Mouse (Mus musculus) CH12.LX (cell line): Measurements from ENCODE around the gene Gstp2. TPM values are rescaled to one million over a fixed set of nuclear protein-coding genes. Genes with fewer than 3 reads are reported as not detected.
A peak's percentile ranks its signal among the peaks of the same experiment; 100 is the strongest.
"Not testable (repeated sequence)": the region's sequence is repeated elsewhere in the genome, so short reads cannot be mapped to it uniquely, and the experiment has no call there.

ENCODE experiments used
- DNase-seq: peaks from one replicate; pipeline ENCODE4 v3.0.0-alpha.2; 2013; ENCODE audit errors: extremely low read depth
- H3K27ac ChIP-seq: 2 replicates; pipeline ENCODE4 v1.5.1; 2012; ENCODE audit warnings: low read depth, mild to moderate bottlenecking, control low read depth, moderate library complexity; ENCODE audit not compliant: insufficient read depth
- H3K27me3 ChIP-seq: replicated peaks from 2 replicates; pipeline ENCODE3; 2012; ENCODE audit warnings: inconsistent platforms
- H3K36me3 ChIP-seq, 2 experiments: replicated peaks in 1 of 2; 2 replicates each; pipeline versions ENCODE3 to v1.6.1; 2012; ENCODE audit warnings: inconsistent platforms in 1 of 2, low read length in 1 of 2, mild to moderate bottlenecking in 1 of 2, mixed read lengths in 1 of 2, moderate library complexity in 1 of 2; ENCODE audit not compliant: control insufficient read depth in 1 of 2, insufficient read depth in 1 of 2
- H3K4me1 ChIP-seq, 2 experiments: 2 replicates each; pipeline ENCODE4 v1.6.1; 2012; ENCODE audit warnings: inconsistent platforms in 1 of 2, moderate library complexity in 1 of 2; ENCODE audit not compliant: insufficient read depth in 2 of 2, control insufficient read depth in 1 of 2
- H3K4me2 ChIP-seq: 2 replicates; pipeline ENCODE4 v1.6.1; 2012; ENCODE audit warnings: low read depth, mild to moderate bottlenecking, control low read depth; ENCODE audit not compliant: poor library complexity, insufficient read depth, severe bottlenecking
- H3K4me3 ChIP-seq, 3 experiments: fragments of 150-350 bp in 1 of 3; sonication (generic) in 1 of 3; replicated peaks in 1 of 3; 2 replicates each; pipeline versions ENCODE3 to v1.5.1; 2011 to 2012; ENCODE audit warnings: low read depth in 2 of 3, low read length in 2 of 3, mild to moderate bottlenecking in 2 of 3, moderate library complexity in 2 of 3, control low read depth in 1 of 3, improper control_type of control experiment in 1 of 3, inconsistent platforms in 1 of 3, mixed read lengths in 1 of 3; ENCODE audit not compliant: poor library complexity in 1 of 3
- H3K79me2 ChIP-seq: replicated peaks from 2 replicates; pipeline ENCODE4 v1.6.1; 2012; ENCODE audit warnings: mild to moderate bottlenecking, moderate library complexity; ENCODE audit not compliant: control insufficient read depth, poor library complexity, insufficient read depth, severe bottlenecking; ENCODE audit errors: extremely low read depth
- H3K9ac ChIP-seq: 2 replicates; pipeline ENCODE4 v1.6.1; 2012; ENCODE audit warnings: low read depth, mild to moderate bottlenecking, control low read depth, moderate library complexity; ENCODE audit not compliant: insufficient read depth
- H3K9me3 ChIP-seq: replicated peaks from 2 replicates; pipeline ENCODE3; 2012; ENCODE audit warnings: low read length, inconsistent platforms, mixed read lengths
- BHLHE40 ChIP-seq: IDR thresholded peaks from 2 replicates; pipeline ENCODE4 v1.6.1; 2011; ENCODE audit warnings: mild to moderate bottlenecking, low read depth, low read length, improper control_type of control experiment
- CHD1 ChIP-seq: IDR thresholded peaks from 2 replicates; pipeline ENCODE4 v1.6.1; 2012; ENCODE audit warnings: low read depth, low read length, improper control_type of control experiment, inconsistent platforms
- CHD2 ChIP-seq: IDR thresholded peaks from 2 replicates; pipeline ENCODE4 v1.6.1; 2011; ENCODE audit warnings: low read length, improper control_type of control experiment
- CTCF ChIP-seq, 2 experiments: IDR thresholded peaks in 1 of 2; conservative IDR thresholded peaks in 1 of 2; 2 replicates each; pipeline ENCODE4 v1.5.1; 2011 to 2012; ENCODE audit warnings: low read depth in 2 of 2, low read length in 2 of 2, improper control_type of control experiment in 1 of 2, inconsistent platforms in 1 of 2, mild to moderate bottlenecking in 1 of 2, moderate library complexity in 1 of 2
- ELF1 ChIP-seq: IDR thresholded peaks from 2 replicates; pipeline ENCODE4 v1.6.1; 2014; ENCODE audit warnings: low read depth, mild to moderate bottlenecking, inconsistent platforms, low read length, improper control_type of control experiment
- ETS1 ChIP-seq: conservative IDR thresholded peaks from 2 replicates; pipeline ENCODE4 v1.6.1; 2012; ENCODE audit warnings: low read depth, mild to moderate bottlenecking, inconsistent platforms, low read length, improper control_type of control experiment, moderate library complexity
- GABPA ChIP-seq: IDR thresholded peaks from 2 replicates; pipeline ENCODE4 v1.6.1; 2012; ENCODE audit warnings: low read depth, low read length, improper control_type of control experiment, inconsistent platforms; ENCODE audit not compliant: insufficient replicate concordance
- HCFC1 ChIP-seq: IDR thresholded peaks from 2 replicates; pipeline ENCODE4 v1.6.1; 2012; ENCODE audit warnings: low read depth, mild to moderate bottlenecking, inconsistent platforms, low read length, improper control_type of control experiment
- IRF4 ChIP-seq: IDR thresholded peaks from 2 replicates; pipeline ENCODE4 v1.6.1; 2014; ENCODE audit warnings: low read depth, mild to moderate bottlenecking, inconsistent platforms, low read length, improper control_type of control experiment
- JUND ChIP-seq: conservative IDR thresholded peaks from 2 replicates; pipeline ENCODE4 v1.6.1; 2011; ENCODE audit warnings: low read depth, low read length, improper control_type of control experiment
- KAT2A ChIP-seq: IDR thresholded peaks from 2 replicates; pipeline ENCODE4 v1.6.1; 2012; ENCODE audit warnings: low read length, improper control_type of control experiment, inconsistent platforms; ENCODE audit not compliant: insufficient replicate concordance
- MAFK ChIP-seq: IDR thresholded peaks from 2 replicates; pipeline ENCODE4 v1.6.1; 2011; ENCODE audit warnings: low read length, improper control_type of control experiment; ENCODE audit not compliant: insufficient replicate concordance
- MAX ChIP-seq: IDR thresholded peaks from 2 replicates; pipeline ENCODE4 v1.6.1; 2011; ENCODE audit warnings: low read length, improper control_type of control experiment
- MAZ ChIP-seq: IDR thresholded peaks from 2 replicates; pipeline ENCODE4 v1.6.1; 2012; ENCODE audit warnings: low read depth, mild to moderate bottlenecking, inconsistent platforms, low read length, improper control_type of control experiment, moderate library complexity
- MEF2A ChIP-seq: IDR thresholded peaks from 2 replicates; pipeline ENCODE4 v1.6.1; 2014; ENCODE audit warnings: low read depth, mild to moderate bottlenecking, inconsistent platforms, low read length, improper control_type of control experiment, borderline replicate concordance
- MXI1 ChIP-seq: IDR thresholded peaks from 2 replicates; pipeline ENCODE4 v1.6.1; 2011; ENCODE audit warnings: mild to moderate bottlenecking, low read depth, low read length, improper control_type of control experiment
- MYC ChIP-seq: IDR thresholded peaks from 2 replicates; pipeline ENCODE4 v1.6.1; 2011; ENCODE audit warnings: low read depth, mild to moderate bottlenecking, improper control_type of control experiment, low read length
- NELFE ChIP-seq: IDR thresholded peaks from 2 replicates; pipeline ENCODE4 v1.6.1; 2011; ENCODE audit warnings: low read depth, low read length, improper control_type of control experiment
- NRF1 ChIP-seq: IDR thresholded peaks from 2 replicates; pipeline ENCODE4 v1.6.1; 2014; ENCODE audit warnings: low read depth, mild to moderate bottlenecking, inconsistent platforms, low read length, improper control_type of control experiment, moderate library complexity
- POLR2A ChIP-seq: IDR thresholded peaks from 2 replicates; pipeline ENCODE4 v1.6.1; 2011; ENCODE audit warnings: low read depth, mild to moderate bottlenecking, improper control_type of control experiment, low read length
- POLR2AphosphoS2 ChIP-seq: IDR thresholded peaks from 2 replicates; pipeline ENCODE4 v1.6.1; 2011; ENCODE audit warnings: low read depth, low read length, improper control_type of control experiment
- RAD21 ChIP-seq: IDR thresholded peaks from 2 replicates; pipeline ENCODE4 v1.6.1; 2011; ENCODE audit warnings: low read depth, mild to moderate bottlenecking, low read length, improper control_type of control experiment, moderate library complexity
- RCOR1 ChIP-seq: conservative IDR thresholded peaks from 2 replicates; pipeline ENCODE4 v1.6.1; 2012; ENCODE audit warnings: low read depth, mild to moderate bottlenecking, inconsistent platforms, low read length, improper control_type of control experiment
- SIN3A ChIP-seq: IDR thresholded peaks from 2 replicates; pipeline ENCODE4 v1.6.1; 2012; ENCODE audit warnings: low read length, improper control_type of control experiment, inconsistent platforms
- TBP ChIP-seq: conservative IDR thresholded peaks from 2 replicates; pipeline ENCODE4 v1.6.1; 2011; ENCODE audit warnings: low read depth, low read length, improper control_type of control experiment
- TCF12 ChIP-seq: IDR thresholded peaks from 2 replicates; pipeline ENCODE4 v1.6.1; 2014; ENCODE audit warnings: low read depth, mild to moderate bottlenecking, inconsistent platforms, low read length, improper control_type of control experiment
- UBTF ChIP-seq: IDR thresholded peaks from 2 replicates; pipeline ENCODE4 v1.6.1; 2012; ENCODE audit warnings: low read depth, mild to moderate bottlenecking, inconsistent platforms, low read length, improper control_type of control experiment, moderate library complexity
- USF1 ChIP-seq: IDR thresholded peaks from 2 replicates; pipeline ENCODE4 v1.6.1; 2014; ENCODE audit warnings: low read depth, mild to moderate bottlenecking, inconsistent platforms, low read length, improper control_type of control experiment
- ZKSCAN1 ChIP-seq: IDR thresholded peaks from 2 replicates; pipeline ENCODE4 v1.6.1; 2012; ENCODE audit warnings: low read depth, inconsistent platforms, low read length, improper control_type of control experiment, borderline replicate concordance
- ZMIZ1 ChIP-seq: IDR thresholded peaks from 2 replicates; pipeline ENCODE4 v1.6.1; 2012; ENCODE audit warnings: low read depth, mild to moderate bottlenecking, inconsistent platforms, low read length, improper control_type of control experiment
- ZNF384 ChIP-seq: IDR thresholded peaks from 2 replicates; pipeline ENCODE4 v1.6.1; 2012; ENCODE audit warnings: low read depth, low read length, improper control_type of control experiment, inconsistent platforms
- dilution Hi-C: fragments of 300-500 bp; cut with MboI; formaldehyde crosslinking; loops from 2 replicates; pipeline ENCODE4 v1.14.3; 2020; ENCODE audit warnings: low sequenced_read_pairs; ENCODE audit not compliant: extremely low pct_unique_long_range_greater_than_20kb, extremely low pct_ligation_motif_present
- in situ Hi-C: fragments of 300-500 bp; cut with MboI; formaldehyde crosslinking; loops from 3 replicates; pipeline ENCODE4 v1.14.3; 2019; ENCODE audit warnings: low sequenced_read_pairs, low pct_ligation_motif_present, low pct_unique_long_range_greater_than_20kb, mixed read lengths
- polyA plus RNA-seq: library from polyadenylated mRNA; unstranded; fragments of >175 nt; gene quantifications from 2 replicates; pipeline ENCODE4 v1.2.1, GENCODE M21; 2012; ENCODE audit warnings: low read depth; ENCODE audit not compliant: insufficient read length
- total RNA-seq, 2 experiments: library from RNA; depleted of rRNA; stranded (reverse); fragments of 300-350 nt in 1 of 2; fragments of >200 nt in 1 of 2; gene quantifications; 2 replicates each; pipeline ENCODE4 v1.2.3; 2012 to 2014

Gstp2 gene
- total and polyA plus RNA-seq, 3 experiments = 1.4 to 21.1 TPM; not detected in 1

DNA sequence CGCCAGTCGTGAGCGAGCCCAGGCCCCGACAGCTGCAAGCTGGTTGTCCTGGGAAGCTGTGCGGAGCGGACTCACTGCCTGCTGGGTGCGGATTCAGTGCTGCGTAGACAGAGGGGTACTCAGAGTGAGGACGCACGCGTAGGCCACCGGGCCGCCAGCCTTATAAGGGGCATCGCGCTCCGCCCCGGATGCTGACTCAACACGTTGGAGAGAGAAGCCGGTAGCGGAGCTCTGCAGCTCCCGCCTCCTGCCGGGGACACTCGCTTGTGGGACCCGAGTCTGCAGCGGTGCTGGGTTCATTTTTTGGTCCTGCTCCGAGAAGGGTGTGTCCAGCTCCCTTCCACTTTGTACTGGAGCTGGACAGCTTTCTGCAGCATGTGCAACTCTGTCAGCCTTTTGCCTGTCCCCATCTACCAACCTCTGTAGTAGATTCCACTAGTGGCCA is 8.0 kb downstream of the Gstp2 start, which contains the start of gene Gstp1:
Gene Gstp1 (minus strand): TSS at position 198 of the 445 bp plus-strand sequence.
- H3K27ac ChIP-seq = 0 out of 2 replicates have a peak within 1 kb of the TSS, but pooled peaks have one; percentile 22
- TF ChIP-seq MXI1 (peak; percentile 81; the same call in 1 of the 2 replicates), RCOR1 (no peak), NELFE (peak; percentile 97), CHD2 (no peak), JUND (no peak), ETS1 (no peak), POLR2A (peak; percentile 98), CTCF (conservative IDR thresholded peaks at IDR 0.05 in 1 of 2, IDR thresholded peaks at IDR 0.05 in 1 of 2; ENCODE audit: low read depth in 2 of 2, low read length in 2 of 2) (peak in 1 of 2 experiments; percentile 3; a peak in 1 of 4 replicates), MAFK (peak; percentile 93), UBTF (no peak), HCFC1 (peak; percentile 67; the same call in 1 of the 2 replicates), TCF12 (peak; percentile 92), NRF1 (peak; percentile 76), BHLHE40 (peak; percentile 69), SIN3A (0 out of 2 replicates have a peak, but pooled peaks have one; percentile 37), ELF1 (peak; percentile 76), ZKSCAN1 (no peak), TBP (peak; percentile 97), MAX (peak; percentile 83), POLR2AphosphoS2 (peak; percentile 77; the same call in 1 of the 2 replicates), USF1 (no peak), ZMIZ1 (peak; percentile 92), KAT2A (peak; percentile 54; the same call in 1 of the 2 replicates), GABPA (no peak), MAZ (0 out of 2 replicates have a peak, but pooled peaks have one; percentile 29), ZNF384 (no peak), MEF2A (peak; percentile 60; the same call in 1 of the 2 replicates), IRF4 (peak; percentile 54), MYC (peak; percentile 66; the same call in 1 of the 2 replicates), RAD21 (no peak), CHD1 (no peak)
- TF ChIP-seq, all 38 proteins: peak for 20

DNA sequence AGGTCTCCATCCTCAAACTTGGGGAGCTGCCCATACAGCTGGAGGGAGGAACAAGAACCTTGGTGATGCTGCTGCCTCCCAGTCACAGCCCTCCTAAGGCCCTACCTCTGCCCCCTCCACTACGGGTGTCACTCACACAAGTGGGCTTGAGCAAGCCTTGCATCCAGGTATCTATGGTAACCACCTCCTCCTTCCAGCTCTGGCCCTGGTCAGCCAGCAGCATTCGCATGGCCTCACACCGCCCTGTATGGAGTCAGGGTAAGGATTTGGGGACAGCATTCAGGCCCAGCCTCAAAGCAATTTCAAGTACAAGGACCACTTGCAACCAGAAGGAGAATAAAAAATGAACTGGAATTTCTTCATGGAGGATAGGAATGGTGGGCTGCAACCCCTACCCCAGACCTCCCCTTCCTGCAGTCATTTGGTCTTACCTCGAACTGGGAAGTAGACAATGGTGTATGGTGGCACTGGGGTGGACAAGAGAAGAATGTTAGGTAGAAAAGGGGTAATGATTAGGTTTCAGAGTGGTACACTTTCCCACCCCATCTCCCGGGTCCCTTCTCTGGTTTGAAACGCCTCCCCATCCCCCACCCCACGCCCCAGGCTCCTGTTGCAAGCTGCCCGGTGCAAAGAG is 8.6 kb downstream of the Gstp2 start:
- H3K27me3 ChIP-seq, dilution Hi-C loops, H3K79me2 ChIP-seq, in situ Hi-C loops, DNase-seq, H3K9me3 ChIP-seq: not testable (repeated sequence)
- Histone ChIP-seq H3K9ac (peak overlapping the region; percentile 76), H3K4me2 (peak overlapping the region; percentile 94), H3K36me3 (peaks cover 4 to 15% of the 10 kb centered on the region in 2 experiments), H3K4me3 (peak overlapping the region; percentile 70 to 92 (median 76)), H3K27ac (0 out of 2 replicates have a peak overlapping the region, but pooled peaks have one; percentile 22), H3K4me1 (peaks cover 10 to 25% of the 10 kb centered on the region in 2 experiments)

More for the DNA sequence above, 8.0 kb downstream of the Gstp2 start, which contains the start of gene Gstp1:
- in situ Hi-C loops = no loop called here
- Histone ChIP-seq H3K79me2 (peaks cover 4% of the 10 kb centered on the region; the same call in 1 of the 2 replicates), H3K9me3 (no peaks in the 10 kb centered on the region), H3K4me3 (peak within 1 kb of the TSS; percentile 70 to 92 (median 76)), H3K4me1 (peaks cover 10 to 25% of the 10 kb centered on the region in 2 experiments), H3K27me3 (no peaks in the 10 kb centered on the region), H3K4me2 (peak within 1 kb of the TSS; percentile 94), H3K36me3 (peaks cover 4 to 15% of the 10 kb centered on the region in 2 experiments), H3K9ac (peak within 1 kb of the TSS; percentile 76)
- dilution Hi-C loops = no loop called here
- DNase-seq = peak; percentile 89
